Mouse (Mus musculus) lung, adult 2 months (tissue): ENCODE data around the gene Tmem150c. TPM values are rescaled to one million over a fixed set of nuclear protein-coding genes. Genes with fewer than 3 reads are reported as not detected.

ENCODE experiments used
- DNase-seq: peaks from one replicate; pipeline ENCODE4 v3.0.0; 2022
- H3K4me1 ChIP-seq: fragments of 200-500 bp; 2 replicates; pipeline ENCODE4 v1.6.1; 2011; ENCODE audit warnings: low read length; ENCODE audit not compliant: control insufficient read depth, insufficient read depth
- H3K4me3 ChIP-seq: fragments of 200-500 bp; replicated peaks from 2 replicates; pipeline ENCODE3; 2011; ENCODE audit warnings: low read depth, mild to moderate bottlenecking, control low read depth, low read length; ENCODE audit errors: extremely low read depth
- CTCF ChIP-seq: fragments of 200-500 bp; IDR thresholded peaks from 2 replicates; pipeline ENCODE4 v1.5.1; 2011; ENCODE audit warnings: mild to moderate bottlenecking, low read length, control low read depth; ENCODE audit not compliant: insufficient read depth
- POLR2A ChIP-seq: fragments of 200-500 bp; IDR thresholded peaks from 2 replicates; pipeline ENCODE4 v1.6.1; 2011; ENCODE audit warnings: low read depth, mild to moderate bottlenecking, control low read depth, low read length, borderline replicate concordance; ENCODE audit errors: extremely low read depth
- WGBS: fragments of 180-500 bp; shearing (Covaris S2); methylation state at CpG from one replicate; pipeline ENCODE4 v1.1.7; 2018; 5-methylcytosine and 5-hydroxymethylcytosine counted together
- polyA plus RNA-seq: library from polyadenylated mRNA; depleted of rRNA; stranded (reverse); fragments of >200 nt; gene quantifications from 2 replicates; pipeline ENCODE4 v1.2.3, GENCODE M21; 2012; rRNA removed

Tmem150c gene
- polyA plus RNA-seq, 1 experiment = 2.8 TPM

GRCm38 (mm10) chr5:100036681-100037080 lies 122.9 kb downstream of the Tmem150c start:
- Histone ChIP-seq H3K4me1 (peaks cover 19% of the 10 kb centered on the region), H3K4me3 (peak overlapping the region; percentile 39)
- DNase-seq = no peak
- 6% methylated on average over 7 of the region's 7 CpGs for WGBS
- no peak for TF ChIP-seq CTCF
- no peak for TF ChIP-seq POLR2A

GRCm38 (mm10) chr5:100035950-100036349 lies 123.7 kb downstream of the Tmem150c start:
- 25% methylated on average over 7 of the region's 7 CpGs for WGBS
- H3K4me3 ChIP-seq = no peak overlapping the region
- TF ChIP-seq POLR2A (no peak), CTCF (peak; percentile 26; the same call in 1 of the 2 replicates)

GRCm38 (mm10) chr5:100032646-100033045 lies 127.0 kb downstream of the Tmem150c start:
- DNase-seq = no peak
- H3K4me1 ChIP-seq = peaks cover 19% of the 10 kb centered on the region
- no peak for TF ChIP-seq CTCF
- no peak for TF ChIP-seq POLR2A
- WGBS = 72% methylated on average over 3 of the region's 3 CpGs
- H3K4me3 ChIP-seq = no peak overlapping the region

More at GRCm38 (mm10) chr5:100035950-100036349, 123.7 kb downstream of the Tmem150c start:
- DNase-seq = no peak
- peaks cover 19% of the 10 kb centered on the region for H3K4me1 ChIP-seq

GRCm38 (mm10) chr5:100032107-100032506 lies 127.5 kb downstream of the Tmem150c start:
- no peak overlapping the region for H3K4me3 ChIP-seq
- peaks cover 14% of the 10 kb centered on the region for H3K4me1 ChIP-seq
- no peak for DNase-seq
- WGBS = 100% methylated on average over 2 of the region's 2 CpGs
- no peak for TF ChIP-seq POLR2A
- TF ChIP-seq CTCF = no peak

- peaks cover 6% of the 10 kb centered on the region for H3K4me1 ChIP-seq
- no peak for TF ChIP-seq CTCF
- TF ChIP-seq POLR2A = no peak
- WGBS = 12% methylated on average over 6 of the region's 6 CpGs
Measured at GRCm38 (mm10) chr5:100030069-100030468, 129.5 kb downstream of the Tmem150c start.

More at GRCm38 (mm10) chr5:100030069-100030468, 129.5 kb downstream of the Tmem150c start:
- no peak for DNase-seq
- H3K4me3 ChIP-seq = no peak overlapping the region

Other genes starting within 250 kb of the Tmem150c start
- 28.5 and 46.0 TPM in 2 replicates for gene Hnrnpd, start 180.9 kb downstream of the Tmem150c start, polyA plus RNA-seq
- gene 4930524J08Rik, start 180.7 kb downstream of the Tmem150c start, polyA plus RNA-seq = 1.1 and 1.7 TPM in 2 replicates
- 54.2 and 74.0 TPM in 2 replicates for gene Hnrnpdl, start 120.1 kb downstream of the Tmem150c start, polyA plus RNA-seq
- gene Enoph1, start 119.8 kb downstream of the Tmem150c start, polyA plus RNA-seq = 33.1 and 34.0 TPM in 2 replicates